11 mouse cellular contexts compared by ENCODE assay signal in genomic region chr13:72636331-72636851, GRCm38 (mm10). TPM values are rescaled to one million over a fixed set of nuclear protein-coding genes. Genes with fewer than 3 reads are reported as not detected.
DNase-seq lines count a peak whose midpoint lies in the region; ATAC-seq and TF ChIP-seq lines count a peak whose summit lies in the region.
"Had no signal": no experiment of that assay in that cellular context is flagged by ENCODE, and none has a peak within 500 bp of the region (broad histone marks: within the 10 kb centered on the region; RNA-seq: fewer than 3 reads in every experiment).

No protein-coding gene starts in this region.

- no peak for ATAC-seq in hindbrain, embryonic 15.5 days (ENCODE audit: low FRiP score, low read depth)
- no peak for ATAC-seq in midbrain, embryonic 16.5 days
- ATAC-seq in frontal cortex, adult (ENCODE audit: low TSS enrichment) = no peak
- ATAC-seq in erythroid progenitor cell, adult 5-6 weeks (replicated peaks; ENCODE audit: low FRiP score, poor library complexity, severe bottlenecking) = no peak

- no peaks in the 10 kb centered on the region for H3K36me3 ChIP-seq in E14TG2a.4 (ENCODE audit: insufficient read depth, low read length)
- H3K36me3 ChIP-seq in hindbrain, embryonic 15.5 days = no peaks in the 10 kb centered on the region
- H3K36me3 ChIP-seq in midbrain, embryonic 16.5 days (ENCODE audit: control insufficient read depth, insufficient read depth, low read length) = no peaks in the 10 kb centered on the region

- H3K9ac ChIP-seq in hindbrain, embryonic 15.5 days = 0 out of 2 replicates have a peak overlapping the region, but pooled peaks have one; percentile 6
- H3K9ac ChIP-seq in midbrain, embryonic 16.5 days (ENCODE audit: low read depth, low read length) = 0 out of 2 replicates have a peak overlapping the region, but pooled peaks have one; percentile 0

- peaks cover 93% of the 10 kb centered on the region for H3K27me3 ChIP-seq in E14TG2a.4 (ENCODE audit: insufficient read depth, low read length)
- H3K27me3 ChIP-seq in hindbrain, embryonic 15.5 days = peaks cover 64% of the 10 kb centered on the region
- peaks cover 39% of the 10 kb centered on the region for H3K27me3 ChIP-seq in midbrain, embryonic 16.5 days (ENCODE audit: control insufficient read depth, insufficient read depth, low read depth, low read length)

- H3K9me3 ChIP-seq in E14TG2a.4 (ENCODE audit: low read length) = no peaks in the 10 kb centered on the region
- H3K9me3 ChIP-seq in hindbrain, embryonic 15.5 days = no peaks in the 10 kb centered on the region
- H3K9me3 ChIP-seq in midbrain, embryonic 16.5 days (replicated peaks; ENCODE audit: control insufficient read depth, low read length, poor library complexity, severe bottlenecking) = no peaks in the 10 kb centered on the region

- 4% methylated on average over 20 of the region's 20 CpGs for WGBS in hindbrain, embryonic 15.5 days
- WGBS in midbrain, embryonic 16.5 days = 4% methylated on average over 20 of the region's 20 CpGs

- peak overlapping the region; percentile 40 for H3K4me2 ChIP-seq in hindbrain, embryonic 15.5 days
- H3K4me2 ChIP-seq in midbrain, embryonic 16.5 days (ENCODE audit: low read length) = peak overlapping the region; percentile 29
- H3K4me2 ChIP-seq: heart, embryonic 11.5 days had no signal

- peaks cover 51% of the 10 kb centered on the region for H3K4me1 ChIP-seq in E14TG2a.4 (replicated peaks; ENCODE audit: low read depth, low read length)
- peaks cover 33% of the 10 kb centered on the region for H3K4me1 ChIP-seq in hindbrain, embryonic 15.5 days (replicated peaks)
- peaks cover 20% of the 10 kb centered on the region for H3K4me1 ChIP-seq in midbrain, embryonic 16.5 days (ENCODE audit: control insufficient read depth, insufficient read depth, low read length)

- peak overlapping the region; percentile 35; the same call in 1 of the 2 replicates for H3K4me3 ChIP-seq in E14TG2a.4 (replicated peaks; ENCODE audit: low read length)
- no peak overlapping the region for H3K4me3 ChIP-seq in hindbrain, embryonic 15.5 days
- H3K4me3 ChIP-seq in midbrain, embryonic 16.5 days (ENCODE audit: low read depth, low read length) = no peak overlapping the region

- DNase-seq in ZHBTc4 (ENCODE audit: low read depth, low spot score) = peak; percentile 27
- no peak for DNase-seq in right cerebral cortex, postnatal 36 days (ENCODE audit: low spot score in 2 of 2)
- no peak for DNase-seq in gastrocnemius, adult 18-20 months (ENCODE audit: low spot score)
- DNase-seq: kidney, adult 11 months had no signal

- H3K27ac ChIP-seq in hindbrain, embryonic 15.5 days (replicated peaks) = 0 out of 2 replicates have a peak overlapping the region, but pooled peaks have one; percentile 17
- H3K27ac ChIP-seq in midbrain, embryonic 16.5 days (ENCODE audit: low read length) = peak overlapping the region; percentile 67

- TF ChIP-seq CTCF in E14TG2a.4 (conservative IDR thresholded peaks at IDR 0.05; ENCODE audit: low read length) = no peak

RNA-seq across cellular contexts. Expression of gene Irx2, which starts 7.8 kb away (rescaled TPM):
- polyA plus RNA-seq in hindbrain, embryonic 15.5 days (2015; fragmentation: Nextera tagmentation; extraction: Ambion mirVana) = 34.6 and 37.3 TPM in 2 replicates
- polyA plus RNA-seq in midbrain, embryonic 16.5 days (2015; fragmentation: Nextera tagmentation; extraction: Ambion mirVana) = 33.3 and 34.0 TPM in 2 replicates
- total RNA-seq in erythroid progenitor cell, adult 5-6 weeks (2015; ENCODE audit: low replicate concordance) = not detected in 2 replicates
- total RNA-seq in erythroid progenitor cell, adult 5-6 weeks (2017; ENCODE audit: low replicate concordance) = not detected in 2 replicates
- not detected for total RNA-seq in gastrocnemius, adult 18-20 months (2021)
- total RNA-seq: megakaryocyte-erythroid progenitor cell, adult 5-6 weeks had no signal
